Mouse (Mus musculus): ENCODE data around the gene Ranbp10.
A peak's percentile ranks its signal among the peaks of the same experiment; 100 is the strongest.
"Not testable (repeated sequence)": the region's sequence is repeated elsewhere in the genome, so short reads cannot be mapped to it uniquely, and the experiment has no call there.

Ranbp10 gene

DNA sequence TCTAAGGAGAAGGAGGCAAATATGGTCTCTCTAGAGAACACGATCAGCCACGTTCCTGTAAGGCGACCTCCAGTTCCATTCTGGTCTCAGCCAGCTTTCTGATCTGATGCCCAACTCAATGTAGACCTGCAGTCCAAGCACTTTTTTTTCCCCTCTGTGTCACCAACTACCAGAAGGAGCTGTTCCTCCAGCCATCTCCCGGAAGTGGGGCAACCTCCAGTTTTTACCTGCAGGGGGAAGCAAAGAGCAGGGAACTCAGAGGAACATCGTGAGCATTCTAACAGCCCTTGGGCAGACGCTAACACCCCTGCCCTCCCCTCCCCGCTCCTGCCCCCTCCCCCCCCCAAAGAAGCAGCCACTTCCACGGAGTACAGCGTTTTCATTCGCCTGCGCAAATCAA lies 8.2 kb upstream of the Ranbp10 start:
- DNase-seq (ENCODE audit: low spot score): peak; percentile 69

DNA sequence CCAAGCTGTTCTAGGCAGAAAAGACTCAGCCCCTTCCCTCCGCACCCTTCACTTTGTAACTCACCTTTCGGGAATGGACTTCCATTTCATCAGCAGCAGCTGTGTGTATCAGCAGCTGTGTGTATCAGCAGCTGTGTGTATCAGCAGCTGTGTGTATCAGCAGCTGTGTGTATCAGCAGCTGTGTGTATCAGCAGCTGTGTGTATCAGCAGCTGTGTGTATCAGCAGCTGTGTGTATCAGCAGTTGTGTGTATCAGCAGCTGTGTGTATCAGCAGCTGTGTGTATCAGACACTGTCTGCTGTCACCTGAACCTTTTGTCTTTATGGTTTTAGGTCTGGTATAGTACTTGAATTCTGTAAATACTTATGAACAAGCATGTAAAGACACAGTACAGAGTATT lies 6.6 kb upstream of the Ranbp10 start:
- not testable (repeated sequence) for DNase-seq (ENCODE audit: low spot score)

DNA sequence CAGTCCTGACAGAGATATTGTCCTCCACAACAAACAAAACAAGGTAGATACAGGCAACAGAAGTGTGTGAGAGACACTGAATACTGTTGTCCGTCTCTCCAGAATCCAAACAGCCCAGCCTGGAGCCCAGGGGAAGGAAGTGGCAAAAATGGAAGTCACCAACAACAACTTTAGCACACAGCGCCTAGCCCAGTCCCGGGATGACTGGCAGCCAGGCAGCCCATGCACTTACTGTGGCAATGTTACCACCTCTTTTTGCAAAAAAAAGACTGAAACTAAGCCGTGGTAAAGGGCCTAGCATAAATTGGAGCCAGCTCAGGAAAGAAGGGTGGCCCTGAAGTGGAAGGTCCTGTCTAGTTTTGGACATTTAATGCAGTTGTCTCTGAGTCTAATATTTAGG lies 771 bp downstream of the Ranbp10 start:
- DNase-seq (ENCODE audit: low spot score): peak; percentile 30

DNA sequence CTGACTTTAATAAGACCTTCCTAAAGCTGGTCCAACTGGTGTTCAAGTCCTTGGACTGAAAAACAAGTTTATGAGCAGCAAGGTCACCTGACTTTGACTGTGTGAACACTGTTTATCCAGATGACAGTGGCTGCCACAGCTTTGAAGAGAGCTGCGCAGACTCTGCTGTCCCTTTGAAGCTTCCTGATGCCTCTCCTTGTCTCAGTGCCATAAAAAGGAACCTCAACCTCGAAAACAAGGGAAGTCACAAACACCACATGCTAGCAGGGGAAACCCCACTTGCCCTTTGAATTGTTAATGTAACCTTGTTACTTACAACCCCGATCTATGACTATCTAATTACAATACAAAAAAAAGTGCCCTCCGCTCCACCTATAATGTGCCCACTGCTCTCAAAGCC lies 1.6 kb downstream of the Ranbp10 start:
- DNase-seq (ENCODE audit: low spot score): no peak

DNA sequence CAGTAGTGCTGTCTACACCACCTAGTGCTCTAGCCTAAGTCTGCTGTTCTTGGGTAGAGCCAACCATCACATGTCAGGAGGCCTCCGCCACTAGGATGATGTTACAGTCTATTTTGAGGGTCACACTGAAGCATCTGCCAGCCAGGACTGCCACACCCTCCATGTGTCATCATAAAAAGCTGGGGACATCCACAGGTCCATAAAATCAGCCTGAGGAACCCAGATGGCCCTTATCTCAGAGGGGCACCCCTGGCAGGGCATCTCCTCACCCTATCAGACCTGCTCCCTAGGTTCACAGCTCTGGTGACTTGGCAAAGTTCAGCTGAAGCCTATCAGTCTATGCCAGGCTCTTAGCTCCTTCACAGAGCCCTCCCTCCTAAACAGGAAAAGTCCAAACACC lies 6.2 kb downstream of the Ranbp10 start:
- DNase-seq (ENCODE audit: low spot score): no peak

DNA sequence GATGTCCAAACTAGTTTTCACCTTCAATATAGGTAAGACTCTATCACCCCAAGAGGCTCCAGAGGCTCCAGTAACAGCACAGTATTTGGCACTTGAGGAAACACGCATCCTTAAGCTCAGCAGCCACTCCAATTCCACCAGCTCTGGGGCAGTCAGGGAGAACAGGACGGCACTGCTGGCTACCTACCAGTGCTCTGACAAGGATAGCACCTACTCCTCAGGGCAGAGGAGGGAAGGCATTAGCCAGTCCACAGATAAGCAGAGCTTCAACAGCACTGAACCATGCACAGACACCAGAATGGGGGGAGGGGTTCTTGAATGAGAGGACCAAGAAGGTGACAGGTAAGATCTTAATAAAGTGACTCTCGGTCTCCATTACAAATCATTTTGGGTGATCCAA lies 7.5 kb downstream of the Ranbp10 start:
- no peak for DNase-seq (ENCODE audit: low spot score)

DNA sequence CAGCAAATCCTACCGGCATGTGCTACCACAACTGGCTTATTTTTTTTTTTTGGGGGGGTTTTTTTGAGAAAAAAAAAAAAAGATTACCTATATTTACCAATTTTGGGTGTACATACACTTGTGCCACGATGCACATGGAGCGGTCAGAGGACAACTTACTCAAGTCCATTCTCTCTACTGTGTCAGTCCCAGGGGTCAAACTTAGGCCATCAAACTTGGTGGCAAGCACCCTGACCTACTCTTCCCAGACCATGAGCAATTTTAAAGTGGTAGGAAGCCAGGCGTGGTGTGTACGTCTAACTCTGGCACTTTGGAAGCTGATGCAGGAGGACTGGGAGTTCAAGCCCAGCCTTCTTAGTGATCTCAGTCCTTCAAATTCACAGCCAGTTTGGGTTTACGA lies 13.9 kb downstream of the Ranbp10 start:
- no peak for DNase-seq (ENCODE audit: low spot score)

DNA sequence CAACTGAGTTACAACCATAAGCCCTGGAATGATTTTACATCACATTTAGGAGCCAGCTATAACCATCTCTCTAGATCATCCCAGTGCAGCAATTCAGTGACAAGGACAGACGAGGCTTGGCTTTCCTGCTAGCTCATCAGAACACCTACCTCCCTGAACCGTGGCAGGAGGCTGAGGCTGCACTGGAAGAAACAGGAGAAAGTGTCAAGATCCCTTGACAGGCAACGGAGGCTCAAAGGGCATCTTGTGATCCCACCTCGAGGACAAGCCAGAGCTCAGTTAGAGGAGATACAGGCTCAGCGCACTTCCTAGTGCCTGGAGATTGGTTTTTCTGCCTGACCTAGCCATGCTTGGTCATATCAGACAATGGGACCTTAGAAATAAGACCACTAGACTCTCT lies 14.6 kb downstream of the Ranbp10 start:
- DNase-seq (ENCODE audit: low spot score): no peak

DNA sequence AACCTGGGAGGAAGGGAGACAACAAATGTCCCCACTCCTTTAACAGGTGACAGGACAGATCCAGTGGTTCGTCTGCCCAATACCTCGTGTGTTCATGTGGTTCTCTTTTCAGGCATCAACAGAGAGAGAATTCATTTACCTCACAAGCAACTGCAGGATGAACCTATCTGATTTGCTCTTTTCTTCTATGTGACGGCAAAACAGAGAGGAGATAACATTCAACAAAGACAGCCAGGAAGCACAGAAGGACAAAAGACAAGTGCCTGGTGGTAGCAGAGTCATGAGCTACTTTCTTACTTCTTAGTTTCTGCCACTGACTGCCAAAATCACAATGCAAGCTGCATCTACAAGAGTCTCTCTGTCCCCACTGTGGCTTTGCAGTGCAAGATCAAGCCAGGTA lies 15.6 kb downstream of the Ranbp10 start:
- no peak for DNase-seq (ENCODE audit: low spot score)

DNA sequence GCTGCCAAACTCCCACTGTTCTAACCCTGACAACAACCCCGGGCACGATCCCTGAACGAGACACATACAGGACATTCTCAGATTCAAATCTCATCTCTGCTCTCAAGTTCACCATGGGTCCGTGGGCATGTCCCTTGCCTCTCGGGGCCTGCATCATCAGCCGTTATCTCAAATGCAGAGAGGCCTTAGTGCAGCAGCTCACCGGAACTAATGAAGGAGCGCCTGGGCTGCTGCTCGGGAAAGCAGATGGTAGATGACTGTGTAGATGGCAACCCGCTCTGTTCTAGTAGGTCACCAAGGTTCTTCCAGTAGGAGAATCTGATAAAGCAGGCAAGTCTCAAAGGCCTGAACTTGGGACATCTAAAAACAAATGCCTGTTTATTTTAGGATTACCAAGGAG lies 16.1 kb downstream of the Ranbp10 start:
- DNase-seq (ENCODE audit: low spot score): peak; percentile 75

DNA sequence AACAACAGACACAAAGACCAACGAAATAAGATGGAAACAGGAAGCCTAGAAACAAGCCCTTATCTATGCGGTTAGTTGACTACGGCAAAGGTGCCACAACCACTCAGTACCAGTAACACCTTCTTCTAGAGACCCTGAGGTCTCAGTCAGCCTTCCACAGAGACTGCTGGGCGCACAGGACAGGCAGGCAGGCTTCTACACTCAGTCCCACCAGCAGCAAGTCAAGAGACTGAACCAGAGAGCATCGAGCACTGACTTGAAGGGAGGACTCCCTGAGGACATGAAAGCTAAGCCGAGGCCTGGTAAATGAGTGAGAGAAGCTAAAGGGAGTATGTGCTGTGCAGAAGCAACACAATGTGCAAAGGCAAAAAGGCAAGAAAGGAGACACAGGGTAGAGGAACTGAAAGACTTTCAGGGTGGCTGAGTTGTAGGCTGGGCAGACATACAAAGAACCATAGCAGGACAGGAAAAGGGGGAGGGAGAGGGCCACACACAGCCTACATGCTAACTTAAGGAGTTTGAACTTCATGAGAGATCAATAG lies 16.8 kb downstream of the Ranbp10 start:
- DNase-seq (ENCODE audit: low spot score): no peak

DNA sequence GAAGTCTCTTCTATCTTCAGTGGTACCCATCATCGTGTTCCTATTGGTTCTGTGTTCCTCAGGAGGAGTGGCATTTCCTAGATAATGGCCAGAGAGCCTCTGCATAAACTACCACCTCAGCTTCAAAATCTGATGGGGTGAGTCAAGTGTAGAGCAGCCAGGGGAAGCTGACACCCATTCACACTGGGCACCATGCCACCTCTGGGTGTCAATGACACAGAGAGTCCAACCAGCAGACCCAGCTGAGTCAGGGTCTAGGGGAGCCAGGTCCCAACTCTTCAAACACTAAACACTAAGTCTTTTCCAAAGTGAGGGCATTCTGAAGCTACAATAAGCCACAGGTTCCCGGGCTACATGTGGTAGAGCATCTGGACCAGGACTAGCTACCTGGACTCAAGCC lies 18.7 kb downstream of the Ranbp10 start:
- DNase-seq (ENCODE audit: low spot score): peak; percentile 51

DNA sequence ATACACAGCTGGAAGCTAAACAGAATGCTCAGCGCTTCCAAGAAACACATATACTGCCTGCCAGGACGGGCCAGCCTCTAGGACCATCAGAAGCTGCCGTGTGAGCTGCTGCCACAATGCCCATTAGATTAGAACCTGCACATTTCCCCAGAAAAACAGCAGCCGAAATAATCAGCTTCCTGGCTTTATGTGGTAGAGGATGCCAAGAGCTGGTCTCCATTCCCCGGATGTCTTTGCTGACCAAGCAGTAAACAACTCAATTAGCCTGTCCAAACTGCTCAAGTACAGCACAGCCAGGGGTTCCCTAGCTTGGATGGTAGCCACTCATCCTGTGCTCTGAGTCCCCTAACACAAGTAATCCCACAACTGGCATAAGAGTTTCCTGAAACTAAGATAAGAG lies 19.4 kb downstream of the Ranbp10 start:
- peak; percentile 57 for DNase-seq (ENCODE audit: low spot score)

DNA sequence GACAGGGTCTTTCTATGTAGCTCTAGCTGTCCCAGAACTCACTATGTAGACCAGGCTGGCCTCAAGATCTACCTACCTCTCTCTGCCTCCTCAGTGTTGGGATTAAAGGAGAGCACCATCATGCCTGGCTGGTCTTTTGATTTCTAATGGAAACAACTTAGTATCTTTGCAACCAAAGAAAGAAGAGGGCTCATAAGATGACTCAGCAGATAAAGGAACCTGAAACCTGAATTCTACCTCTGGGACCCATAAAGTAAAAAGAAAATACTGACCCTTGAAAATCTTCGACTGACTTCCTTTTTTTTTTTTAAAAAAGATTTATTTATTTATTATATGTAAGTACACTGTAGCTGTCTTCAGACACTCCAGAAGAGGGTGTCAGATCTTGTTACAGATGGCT lies 21.2 kb downstream of the Ranbp10 start:
- no peak for DNase-seq (ENCODE audit: low spot score)

DNA sequence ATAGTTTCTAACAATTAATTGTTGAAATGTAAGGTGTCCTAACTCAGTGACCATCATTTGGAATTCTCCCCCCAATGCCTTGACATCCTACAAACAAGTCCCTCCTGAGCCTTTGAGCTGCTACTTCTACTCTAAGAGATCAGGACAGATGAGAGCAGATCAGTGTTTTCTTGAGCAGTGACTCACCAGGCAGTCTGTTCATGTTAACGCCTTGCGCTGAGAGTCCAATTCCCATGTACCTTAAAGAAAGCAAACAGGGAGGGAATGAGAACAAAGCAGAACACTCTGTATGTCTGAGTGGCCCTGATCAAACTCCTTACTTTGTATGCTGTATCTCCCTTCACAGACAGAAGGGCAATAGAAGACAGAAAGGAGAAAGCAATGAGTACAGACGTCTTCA lies 21.8 kb downstream of the Ranbp10 start:
- DNase-seq (ENCODE audit: low spot score): no peak

DNA sequence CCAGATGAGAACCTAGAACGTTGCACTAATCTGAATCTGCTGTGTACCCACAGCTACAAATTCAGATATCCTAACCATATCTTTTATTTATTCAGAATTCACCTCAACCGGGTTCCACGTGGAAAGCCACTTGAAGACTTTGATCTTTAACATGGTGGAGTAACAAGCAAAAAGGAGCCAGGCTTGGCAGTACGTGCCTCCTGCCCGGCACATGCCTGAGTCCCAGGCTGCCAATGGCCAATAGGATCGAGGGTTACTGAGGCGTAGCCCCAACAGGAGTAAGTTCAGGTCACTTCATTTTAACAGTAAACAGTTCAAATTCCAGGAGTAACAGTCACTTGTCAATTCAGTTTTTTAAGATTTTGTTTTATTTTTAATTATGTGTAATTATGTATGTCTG lies 22.4 kb downstream of the Ranbp10 start:
- DNase-seq (ENCODE audit: low spot score): no peak

DNA sequence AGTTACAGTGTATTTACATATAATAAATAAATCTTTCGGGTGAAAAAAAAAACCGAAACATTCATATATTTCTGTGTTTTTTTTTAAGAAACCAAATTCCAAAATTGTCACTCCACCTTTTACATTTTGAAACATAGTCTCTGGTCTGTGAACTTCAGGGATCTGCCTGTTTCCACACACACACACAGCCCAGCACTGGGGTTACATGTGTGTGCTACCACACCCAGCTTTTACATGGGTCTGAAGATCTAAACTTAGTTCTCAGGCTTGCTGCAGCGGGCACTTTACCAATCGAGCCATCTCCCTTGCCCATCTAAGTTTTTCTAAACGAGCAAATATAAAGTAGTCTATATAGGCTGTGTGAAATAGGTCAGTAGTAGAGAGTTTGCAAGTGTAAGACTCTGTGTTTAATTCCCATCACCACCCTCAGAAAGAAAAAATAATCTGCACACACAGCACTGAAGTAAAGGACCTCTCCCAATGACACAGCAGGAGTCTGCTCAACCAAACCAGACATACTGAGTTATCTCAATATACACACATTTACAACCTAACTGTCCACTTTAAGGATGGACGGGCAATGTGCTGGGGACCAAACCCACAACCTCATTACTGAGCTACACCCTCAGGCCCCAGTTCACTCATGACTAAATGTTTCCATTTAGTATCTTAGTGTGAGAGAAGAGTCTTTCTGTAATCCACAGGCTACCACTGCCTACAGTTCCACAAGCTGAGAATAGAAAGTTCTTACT lies 25.8 kb downstream of the Ranbp10 start:
- DNase-seq (ENCODE audit: low spot score): no peak

DNA sequence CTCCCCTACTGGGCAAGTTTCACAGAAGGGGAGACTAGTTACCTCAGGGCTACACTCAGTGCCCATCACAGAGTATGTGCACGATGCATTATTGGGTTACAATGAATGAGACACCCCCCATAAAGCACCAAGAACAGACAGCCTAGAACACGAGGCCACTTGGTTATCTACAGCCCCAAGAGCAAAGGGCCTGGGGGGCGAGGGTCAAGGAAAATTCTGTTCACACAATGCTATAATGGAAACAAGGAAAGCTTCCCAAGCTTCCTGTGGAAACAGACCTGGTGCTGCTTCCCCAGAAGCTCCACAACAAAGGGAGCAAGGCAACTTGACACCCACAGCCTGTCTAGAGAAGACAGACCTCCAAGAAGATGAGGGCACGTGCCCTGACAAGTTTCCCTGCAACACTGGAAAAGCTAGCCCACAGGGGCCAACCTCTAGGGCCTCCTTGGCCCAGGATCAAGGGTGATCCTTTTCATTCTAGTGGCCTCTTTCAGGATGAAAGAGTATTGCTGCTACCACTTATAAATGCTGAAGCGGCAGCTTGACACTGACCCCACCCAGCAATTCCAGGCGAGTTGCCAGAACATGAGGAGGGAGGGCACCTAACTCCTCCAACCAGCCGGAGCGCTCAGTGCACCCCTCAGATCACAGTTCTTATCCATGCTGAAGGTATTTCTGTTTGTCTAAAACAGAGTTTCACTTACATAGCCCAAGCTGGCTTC lies 27.9 kb downstream of the Ranbp10 start:
- peak; percentile 72 for DNase-seq (ENCODE audit: low spot score)

DNA sequence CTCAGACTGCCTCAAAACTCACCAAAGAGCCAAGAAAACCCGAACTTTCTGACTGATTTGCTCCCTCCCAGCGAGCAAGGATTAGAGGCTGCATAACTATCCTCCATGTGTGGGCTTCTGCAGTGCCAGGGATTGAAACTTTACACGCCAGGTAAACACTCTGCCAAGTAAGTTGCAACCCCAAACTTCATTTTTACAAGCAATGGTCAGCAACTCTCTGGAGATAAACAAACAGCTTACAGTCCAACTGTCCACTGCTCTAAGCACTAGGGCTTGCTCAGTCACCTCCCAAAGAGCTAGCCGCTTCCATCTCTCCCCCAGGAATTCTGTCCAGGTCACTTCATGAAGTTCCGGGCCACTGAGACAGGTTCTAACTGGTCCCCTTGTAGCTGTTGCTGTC lies 28.7 kb downstream of the Ranbp10 start:
- DNase-seq (ENCODE audit: low spot score): no peak

DNA sequence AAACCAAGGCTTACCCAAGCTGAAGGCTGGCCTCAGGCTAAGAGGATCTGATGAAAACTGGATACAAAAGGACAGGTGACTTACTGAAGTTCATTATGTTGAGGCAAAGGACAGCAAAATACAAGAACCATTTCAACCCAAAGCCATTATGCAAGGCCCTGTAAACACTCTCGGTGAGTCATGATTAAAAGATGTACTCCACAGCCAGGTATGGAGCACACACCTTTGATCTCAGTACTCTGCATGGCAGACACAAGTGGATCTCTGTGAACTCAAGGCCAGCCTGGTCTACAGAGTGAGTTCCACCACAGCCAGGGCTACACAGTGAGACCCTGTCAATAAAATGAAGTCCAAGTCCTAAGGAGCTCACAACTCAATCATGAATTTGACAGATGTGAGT lies 31.4 kb downstream of the Ranbp10 start:
- no peak for DNase-seq (ENCODE audit: low spot score)

DNA sequence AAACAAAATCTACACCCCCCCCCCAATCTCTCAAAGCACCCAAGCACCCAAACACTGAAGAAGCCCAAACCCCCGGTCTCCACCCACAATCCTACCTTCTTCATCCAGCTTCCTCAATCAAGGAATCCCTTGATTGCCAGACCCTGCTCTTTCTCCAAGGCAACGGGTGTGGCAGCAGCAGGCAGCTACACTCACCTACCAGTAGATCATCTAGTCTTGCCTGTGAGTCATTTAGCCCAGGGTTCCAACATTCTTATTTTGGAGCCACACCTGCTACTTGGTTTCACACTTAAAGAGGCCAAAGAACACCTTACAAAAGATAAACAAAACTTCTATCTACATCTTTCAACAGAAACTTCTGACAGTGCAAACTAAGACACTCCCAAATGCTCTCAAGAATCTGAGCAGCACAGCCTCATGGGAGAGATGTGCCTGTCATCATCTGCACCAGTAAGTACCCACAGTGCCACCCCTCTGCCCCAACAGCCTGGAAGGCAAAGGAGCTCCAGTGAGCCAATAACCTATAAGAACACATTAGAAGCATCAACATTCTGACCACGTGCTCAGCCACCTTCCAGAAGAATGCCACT lies 33.0 kb downstream of the Ranbp10 start:
- no peak for DNase-seq (ENCODE audit: low spot score)

DNA sequence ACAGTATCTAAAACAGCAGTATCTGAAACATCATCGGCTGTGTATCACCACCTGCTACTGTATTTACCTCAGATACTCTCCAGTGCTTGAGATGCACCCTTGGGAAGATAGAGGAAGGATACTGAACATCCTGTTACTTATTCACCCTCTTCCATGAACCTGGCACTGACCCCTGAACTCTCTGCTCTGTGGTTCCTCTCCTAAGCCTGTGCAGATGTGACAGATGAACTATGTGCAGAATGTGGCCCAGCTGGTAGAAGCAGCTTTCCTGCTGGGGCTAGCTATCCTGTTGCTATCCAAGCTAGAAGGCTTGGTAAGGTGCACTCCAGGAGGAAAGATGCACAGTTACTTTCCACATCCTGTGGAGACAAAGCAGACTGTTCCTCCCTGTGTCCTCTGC lies 33.8 kb downstream of the Ranbp10 start:
- no peak for DNase-seq (ENCODE audit: low spot score)

DNA sequence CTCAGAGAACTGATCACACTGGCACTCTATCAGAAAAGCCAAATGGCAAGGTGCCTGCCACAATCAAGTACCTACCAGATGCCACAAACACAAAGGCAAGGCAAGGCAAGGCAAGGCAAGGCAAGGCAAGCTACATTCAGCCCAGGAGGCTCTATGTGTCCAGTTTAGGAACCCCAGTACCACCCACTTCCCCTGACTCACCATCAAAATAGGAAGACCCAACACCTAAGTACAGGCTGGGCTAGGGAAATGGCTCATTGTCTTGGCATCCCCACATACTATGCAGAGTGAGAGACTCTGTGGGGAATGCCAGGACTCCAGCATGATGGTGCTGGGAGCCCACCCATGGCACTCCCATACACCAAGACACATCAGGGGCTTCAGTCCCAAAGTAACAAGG lies 37.5 kb downstream of the Ranbp10 start:
- no peak for DNase-seq (ENCODE audit: low spot score)

Measured in MN1 (cell line).